Mouse (Mus musculus) erythroblast, embryonic 14.5 days (primary cell): ENCODE results near the gene Tgif1.

Source experiments
- GATA1 ChIP-seq: IDR thresholded peaks from 2 replicates; pipeline ENCODE4 v1.6.1; 2012; ENCODE audit warnings: low read length, inconsistent platforms, mixed read lengths
- TAL1 ChIP-seq: IDR thresholded peaks from 3 replicates; pipeline ENCODE4 v1.6.1; 2012; ENCODE audit warnings: low read length, inconsistent platforms, mixed read lengths

GRCm38 (mm10) chr17:70809776-70810175 is 43.6 kb downstream of the Tgif1 start:
- TF ChIP-seq GATA1 = no peak
- TF ChIP-seq TAL1 = no peak
